Mouse (Mus musculus) activated CD4-positive, CD25-positive, alpha-beta regulatory T cell (primary cell): ENCODE measurements around the gene Olfr1065. TPM values are rescaled to one million over a fixed set of nuclear protein-coding genes. Genes with fewer than 3 reads are reported as not detected.

Experiments used
- polyA plus RNA-seq, 2 experiments: library from polyadenylated mRNA; unstranded; fragments of 100-300 nt; shearing (Covaris generic); gene quantifications; one replicate each; pipeline ENCODE4 v1.2.1; 2017

Olfr1065 gene
- under 1 TPM in 1 of 2 experiments, not detected in 1; 0.34 TPM for polyA plus RNA-seq

DNA sequence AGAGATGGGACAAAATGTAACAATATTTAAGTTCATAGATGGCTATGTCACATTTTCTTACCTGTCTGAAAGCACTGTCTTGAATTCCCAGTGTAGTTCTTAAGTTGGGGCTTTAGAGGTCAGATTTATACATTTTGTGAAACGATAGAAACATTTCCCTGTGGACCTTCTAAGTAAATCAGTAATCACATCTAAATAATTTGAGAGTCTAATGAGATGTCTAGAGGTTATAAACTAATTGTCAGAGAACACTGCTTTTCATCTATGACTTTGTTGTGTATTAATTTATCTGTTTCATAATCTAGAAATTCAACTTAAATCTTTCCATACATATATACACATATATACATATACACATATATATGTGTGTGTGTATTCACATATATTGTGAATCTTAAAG is at the start of gene Olfr1065:
Olfr1065 (minus strand) TSS at position 101 of the 400 bp plus-strand sequence.

DNA sequence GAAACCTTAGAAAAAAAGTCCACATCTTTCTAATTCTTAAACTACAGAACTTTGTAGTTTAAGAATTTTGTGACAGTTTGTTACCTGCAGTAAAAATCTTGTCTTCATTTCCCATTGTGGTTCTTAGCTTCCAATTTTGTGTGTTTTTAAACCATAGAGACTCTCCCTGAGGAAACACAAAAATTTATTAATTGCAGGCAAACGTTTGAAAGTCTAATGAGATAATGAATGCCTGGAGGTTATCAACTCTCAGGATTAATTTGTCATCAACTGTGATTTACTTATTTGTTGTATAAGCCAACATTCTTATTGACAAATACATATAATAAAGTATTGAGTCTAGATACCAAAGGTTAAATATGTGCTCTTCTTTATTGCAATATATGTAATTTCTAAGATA is 36.9 kb upstream of the Olfr1065 start, which contains the start of gene Olfr228:
Olfr228 (minus strand) TSS at position 101 of the 400 bp plus-strand sequence.

DNA sequence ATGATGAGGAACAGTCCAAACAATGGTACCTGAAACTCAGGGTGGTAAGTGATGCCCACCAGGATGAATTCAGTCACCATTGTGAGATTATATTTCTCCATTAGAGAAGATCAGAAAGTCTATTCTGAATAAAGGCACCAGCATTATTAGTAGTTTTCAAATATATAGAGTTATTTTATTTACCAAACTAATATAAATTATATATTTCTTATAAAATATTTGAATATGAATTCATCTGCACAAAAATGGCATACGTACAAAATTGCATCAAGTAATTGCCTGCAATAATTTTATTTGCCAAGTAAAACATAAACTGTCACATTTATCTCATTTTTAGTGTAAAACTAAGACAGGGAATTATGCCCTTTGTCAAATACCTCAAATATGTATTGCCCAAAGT is 5.8 kb upstream of the Olfr1065 start, which contains the start of gene Olfr1066:
Olfr1066 (minus strand) TSS at position 101 of the 400 bp plus-strand sequence.

DNA sequence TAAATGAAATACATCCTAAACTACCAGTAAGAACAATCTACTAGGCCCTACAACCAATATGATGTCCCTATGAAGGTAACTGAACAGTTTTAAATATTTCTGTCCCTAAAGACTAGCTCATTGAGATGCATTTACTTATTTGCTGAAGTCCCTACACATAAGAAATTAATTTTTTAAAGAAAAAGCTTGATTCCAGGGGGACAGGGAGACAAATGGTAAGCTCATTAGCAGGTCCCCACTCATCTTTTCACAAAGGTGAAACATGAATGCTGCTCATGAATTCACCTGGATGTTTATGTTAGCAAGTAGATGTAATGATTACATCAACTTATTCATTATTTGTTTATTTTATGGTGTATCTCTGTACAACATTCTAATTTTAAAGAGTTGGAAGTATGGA is 23.7 kb downstream of the Olfr1065 start, which contains the start of gene Olfr1062:
Olfr1062 (minus strand) TSS at position 101 of the 400 bp plus-strand sequence.

DNA sequence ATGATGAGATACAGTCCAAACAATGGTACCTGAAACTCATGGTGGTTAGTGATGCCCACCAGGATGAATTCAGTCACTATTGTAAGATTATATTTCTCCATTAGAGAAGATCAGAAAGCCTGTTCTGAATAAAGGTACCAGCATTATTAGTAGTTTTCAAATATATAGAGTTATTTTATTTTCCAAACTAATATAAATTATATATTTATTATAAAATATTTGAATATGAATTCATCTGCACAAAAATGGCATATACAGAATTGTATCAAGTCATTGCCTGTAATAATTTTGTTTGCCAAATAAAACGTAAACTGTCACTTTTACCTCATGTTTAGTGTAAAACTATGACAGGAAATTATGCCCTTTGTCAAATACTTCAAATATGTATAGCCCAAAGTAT is 36.4 kb downstream of the Olfr1065 start, which contains the start of gene Olfr1061:
Olfr1061 (minus strand) TSS at position 101 of the 400 bp plus-strand sequence.

Other genes starting within 250 kb of the Olfr1065 start
- gene Olfr1045, start 247.6 kb downstream of the Olfr1065 start, polyA plus RNA-seq, result under 1 TPM in 1 of 2 experiments, not detected in 1; 0.43 TPM
- gene Olfr1046, start 231.3 kb downstream of the Olfr1065 start, polyA plus RNA-seq, result under 1 TPM in 1 of 2 experiments, not detected in 1; 0.17 TPM
- not detected for gene Olfr1047, start 219.2 kb downstream of the Olfr1065 start, polyA plus RNA-seq
- gene Olfr1048, start 210.3 kb downstream of the Olfr1065 start, polyA plus RNA-seq, result under 1 TPM in 1 of 2 experiments, not detected in 1; 0.39 TPM
- not detected for gene Olfr1049, start 192.3 kb downstream of the Olfr1065 start, polyA plus RNA-seq
- gene Olfr1051, start 171.5 kb downstream of the Olfr1065 start, polyA plus RNA-seq, result not detected
- not detected for gene Olfr1052, start 158.1 kb downstream of the Olfr1065 start, polyA plus RNA-seq
- not detected for gene Olfr1053, start 135.3 kb downstream of the Olfr1065 start, polyA plus RNA-seq
- not detected for gene Olfr1054, start 115.2 kb downstream of the Olfr1065 start, polyA plus RNA-seq
- not detected for gene Olfr1055, start 100.3 kb downstream of the Olfr1065 start, polyA plus RNA-seq
- gene Olfr1056, start 88.1 kb downstream of the Olfr1065 start, polyA plus RNA-seq, result not detected
- gene Olfr1057, start 72.2 kb downstream of the Olfr1065 start, polyA plus RNA-seq, result not detected
- under 1 TPM in 1 of 2 experiments, not detected in 1; 0.29 TPM for gene Olfr1058, start 62.0 kb downstream of the Olfr1065 start, polyA plus RNA-seq
- not detected for gene Olfr1061, start 36.5 kb downstream of the Olfr1065 start, polyA plus RNA-seq
- not detected for gene Olfr1062, start 23.8 kb downstream of the Olfr1065 start, polyA plus RNA-seq
- not detected for gene Olfr1066, start 5.7 kb upstream of the Olfr1065 start, polyA plus RNA-seq
- gene Olfr228, start 36.8 kb upstream of the Olfr1065 start, polyA plus RNA-seq, result not detected
- gene Olfr1076, start 57.9 kb upstream of the Olfr1065 start, polyA plus RNA-seq, result not detected
- gene Olfr1079, start 91.9 kb upstream of the Olfr1065 start, polyA plus RNA-seq, result not detected
- gene Olfr1080, start 107.6 kb upstream of the Olfr1065 start, polyA plus RNA-seq, result not detected
- not detected for gene Olfr1082, start 148.4 kb upstream of the Olfr1065 start, polyA plus RNA-seq
- gene Olfr1084, start 189.1 kb upstream of the Olfr1065 start, polyA plus RNA-seq, result not detected
- gene Olfr1085, start 211.4 kb upstream of the Olfr1065 start, polyA plus RNA-seq, result not detected
- not detected for gene Olfr1086, start 229.5 kb upstream of the Olfr1065 start, polyA plus RNA-seq
- gene Olfr1087, start 247.8 kb upstream of the Olfr1065 start, polyA plus RNA-seq, result not detected